Mouse (Mus musculus) layer of hippocampus, postnatal 14 days (tissue): ENCODE data around the gene Rspry1. TPM values are rescaled to one million over a fixed set of nuclear protein-coding genes. Genes with fewer than 3 reads are reported as not detected.

Source experiments
- DNase-seq, 2 experiments: peaks; one replicate each; pipeline ENCODE4 v3.0.0; 2021 to 2022; ENCODE audit warnings: low spot score in 2 of 2, mixed read lengths in 1 of 2
- total RNA-seq, 2 experiments: library from RNA; stranded (reverse); gene quantifications; 2 replicates each; pipeline ENCODE4 v1.2.3; 2021

Rspry1 gene
- total RNA-seq, 2 experiments from 2014 or later = 30.5 to 34.3 TPM

- DNase-seq = no peak
Observed at GRCm38 (mm10) chr8:94601034-94601606, 617 bp upstream of the Rspry1 start.

GRCm38 (mm10) chr8:94602471-94603131, 864 bp downstream of the Rspry1 start:
- DNase-seq = no peak

DNA sequence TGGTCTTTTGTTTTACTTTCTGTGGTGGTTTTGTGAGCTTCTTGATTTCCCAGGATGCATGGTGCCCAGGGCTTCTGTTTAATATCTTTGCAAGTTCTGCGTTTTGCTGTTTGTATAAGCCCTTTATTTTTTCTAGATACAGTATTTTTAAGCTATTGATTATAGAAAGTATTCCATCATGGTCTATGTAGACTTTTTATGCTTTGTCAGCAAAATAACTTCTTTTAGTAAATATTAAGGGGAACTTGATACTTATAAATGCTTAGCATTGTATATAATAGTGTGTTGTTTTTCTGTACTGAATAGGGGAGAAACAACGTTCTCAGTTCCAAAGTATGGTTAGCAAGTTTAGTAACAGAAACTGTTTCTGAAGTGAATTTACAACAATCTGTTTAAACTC, 2.3 kb downstream of the Rspry1 start:
- no peak for DNase-seq

GRCm38 (mm10) chr8:94607064-94607463, 5.3 kb downstream of the Rspry1 start:
- DNase-seq = no peak

DNA sequence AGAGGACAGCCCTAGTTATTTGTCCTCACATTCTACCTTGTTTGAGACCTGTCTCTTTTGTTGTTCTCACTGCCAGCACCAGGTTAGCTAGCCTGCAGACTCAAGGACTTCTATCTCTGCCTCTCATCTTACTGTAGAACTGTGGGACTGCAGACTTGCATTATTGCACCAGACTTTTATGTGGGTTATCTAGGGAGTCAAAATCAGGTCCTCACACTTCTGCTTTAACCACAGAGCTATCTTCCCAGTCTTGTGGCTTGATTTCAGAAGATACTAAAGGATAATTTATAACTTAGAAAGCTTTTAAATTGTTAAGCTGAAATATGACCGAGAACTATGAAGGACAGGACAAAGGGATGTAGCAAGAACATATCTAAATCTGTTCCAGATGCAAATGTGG, 23.1 kb downstream of the Rspry1 start:
- DNase-seq = no peak

DNA sequence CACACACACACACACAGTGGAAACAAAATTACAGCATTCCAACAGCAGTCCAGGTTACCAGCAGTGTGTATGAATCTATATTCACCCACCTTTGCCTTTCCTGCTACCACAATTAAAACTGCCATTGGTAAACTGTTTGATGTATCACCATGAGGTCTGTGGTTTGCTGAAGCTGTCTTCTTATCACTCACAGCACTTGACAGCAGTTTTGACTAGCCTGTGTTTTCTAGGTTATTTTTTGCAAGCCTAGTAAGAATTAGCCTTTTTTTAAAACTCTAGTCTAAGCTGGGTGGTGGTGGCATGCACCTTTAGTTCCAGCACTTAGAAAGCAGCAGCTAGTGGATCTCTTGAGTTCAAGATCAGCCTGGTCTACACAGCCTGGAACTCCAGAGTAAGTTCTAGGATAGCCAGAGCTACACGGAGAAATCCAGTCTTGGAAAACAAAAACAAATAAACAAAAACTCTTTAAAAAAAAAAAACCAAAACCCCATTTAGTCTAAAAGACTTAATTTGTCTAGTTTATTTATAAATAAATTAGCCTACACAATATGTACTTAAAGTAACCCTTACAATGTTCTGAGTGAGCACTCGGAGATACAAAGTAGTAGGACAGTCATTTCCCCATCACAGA, 31.9 kb downstream of the Rspry1 start:
- DNase-seq = no peak

DNA sequence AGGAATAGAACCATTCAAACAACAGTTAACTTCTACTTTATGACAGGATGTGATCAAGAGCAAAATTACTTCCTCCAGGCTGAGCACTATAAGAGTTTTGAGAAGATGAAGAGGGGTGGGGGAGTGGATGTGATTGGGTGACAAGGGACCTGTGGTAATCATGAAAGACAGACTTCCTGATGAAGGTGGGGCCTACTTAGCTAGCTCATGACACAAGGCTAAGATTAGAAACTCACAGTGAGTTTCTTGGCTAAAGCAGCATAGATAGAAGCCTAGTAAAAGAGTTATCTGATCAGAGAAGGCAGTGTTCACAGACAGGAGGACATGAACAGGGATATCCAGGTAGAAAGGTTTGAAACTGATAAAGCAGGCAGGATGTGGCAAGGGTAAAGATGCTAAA, 32.5 kb downstream of the Rspry1 start:
- DNase-seq = no peak

DNA sequence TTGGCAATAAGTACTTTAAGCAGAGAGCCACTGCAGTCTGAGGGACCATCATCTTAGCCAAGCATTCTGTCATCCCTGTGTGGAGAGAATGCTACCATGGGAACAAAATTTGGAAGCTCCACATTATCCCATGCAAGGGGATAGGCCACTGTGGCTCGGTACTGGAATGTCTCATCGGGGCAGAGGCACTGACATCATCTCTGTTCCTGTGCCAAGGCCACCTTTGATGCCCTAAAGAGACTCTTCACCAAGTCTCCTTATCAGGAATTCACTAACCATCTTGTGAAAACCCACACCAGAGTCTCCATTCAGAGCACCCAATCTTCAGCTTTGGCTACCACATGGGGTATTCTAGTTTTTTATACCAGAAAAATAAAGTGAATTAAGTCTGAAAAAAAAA, 39.4 kb downstream of the Rspry1 start:
- DNase-seq = no peak

DNA sequence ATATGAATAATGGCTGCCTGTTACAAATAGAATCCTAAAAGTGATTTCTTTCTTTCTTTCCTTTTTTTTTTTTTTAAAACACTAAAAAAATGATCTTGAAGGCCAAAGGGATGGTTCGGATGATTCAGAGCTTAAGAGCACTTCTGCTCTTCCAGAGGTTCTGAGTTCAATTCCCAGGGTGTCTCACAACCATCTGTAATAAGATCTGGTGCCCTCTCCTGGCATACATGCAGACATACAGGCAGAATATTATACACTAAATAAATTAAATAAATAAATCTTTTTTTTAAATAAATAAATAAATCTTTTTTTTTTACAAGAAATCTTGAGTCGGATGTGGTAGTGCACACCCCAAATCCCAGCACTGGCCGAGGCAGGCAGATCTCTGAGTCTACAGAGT, 40.2 kb downstream of the Rspry1 start:
- DNase-seq = no peak

GRCm38 (mm10) chr8:94645202-94645601, 43.5 kb downstream of the Rspry1 start:
- no peak for DNase-seq

DNA sequence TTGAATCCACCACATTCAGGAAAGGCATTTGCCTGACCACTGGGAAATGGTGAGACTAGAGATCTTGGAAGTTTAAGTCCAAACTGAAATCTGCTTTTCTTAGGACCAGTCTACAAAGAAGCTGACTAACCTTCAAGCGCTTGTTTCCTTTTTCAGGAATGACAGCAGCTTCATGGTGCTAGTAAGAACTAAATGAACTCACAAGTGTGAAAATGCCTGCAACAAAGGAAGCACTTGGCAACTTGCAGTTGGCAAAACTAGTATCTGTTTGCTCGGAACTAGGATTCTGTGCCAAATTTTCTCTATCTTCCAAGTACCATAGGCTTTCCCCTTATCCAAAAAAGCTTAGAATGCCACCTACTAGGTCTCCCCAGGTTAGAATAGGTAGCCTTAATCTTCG, 44.4 kb downstream of the Rspry1 start:
- no peak for DNase-seq

GRCm38 (mm10) chr8:94649496-94649895, 47.8 kb downstream of the Rspry1 start:
- peak in 1 of 2 experiments; percentile 24 for DNase-seq

DNA sequence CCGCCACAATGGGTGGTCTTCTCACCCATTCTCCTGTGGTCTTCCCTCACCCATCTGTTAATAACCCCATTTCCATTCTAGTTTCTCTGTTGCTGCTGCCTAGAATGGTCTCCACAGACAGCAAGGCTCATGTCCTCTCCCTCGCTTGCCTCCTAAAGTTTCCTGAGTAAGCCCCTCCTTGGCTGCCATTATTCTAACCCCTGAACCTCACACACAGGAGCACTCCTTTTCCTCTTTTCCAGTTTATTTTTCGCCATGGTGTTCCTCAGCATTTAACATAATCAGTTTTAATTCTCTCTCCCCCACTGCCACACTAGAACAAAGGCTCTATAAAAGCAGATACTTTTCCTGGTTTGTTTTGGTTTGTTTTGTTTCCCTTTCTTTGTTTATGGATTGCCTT, 51.2 kb downstream of the Rspry1 start:
- DNase-seq = no peak

DNA sequence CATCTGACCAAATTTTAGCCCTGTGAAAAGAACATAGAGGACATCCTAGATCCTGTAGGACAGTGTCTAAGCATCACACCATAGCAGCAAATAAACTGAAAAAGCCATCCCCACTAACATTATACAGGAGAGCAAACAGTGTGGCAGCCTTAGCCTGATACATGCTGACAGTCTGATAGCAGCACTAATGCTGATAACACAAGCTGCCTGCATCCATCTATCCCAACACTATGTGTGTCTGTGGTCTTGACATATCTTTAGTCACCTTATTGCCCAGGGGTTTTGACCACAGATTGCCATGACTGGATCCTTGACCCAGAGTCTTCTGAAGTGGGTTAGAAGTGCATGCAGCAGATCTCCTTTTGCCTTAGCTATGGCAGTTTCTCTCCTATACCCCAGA, 53.3 kb downstream of the Rspry1 start:
- DNase-seq = no peak

- DNase-seq = no peak
Observed at GRCm38 (mm10) chr8:94658031-94658430, 56.3 kb downstream of the Rspry1 start.

GRCm38 (mm10) chr8:94660418-94660817, 58.7 kb downstream of the Rspry1 start:
- no peak for DNase-seq

DNA sequence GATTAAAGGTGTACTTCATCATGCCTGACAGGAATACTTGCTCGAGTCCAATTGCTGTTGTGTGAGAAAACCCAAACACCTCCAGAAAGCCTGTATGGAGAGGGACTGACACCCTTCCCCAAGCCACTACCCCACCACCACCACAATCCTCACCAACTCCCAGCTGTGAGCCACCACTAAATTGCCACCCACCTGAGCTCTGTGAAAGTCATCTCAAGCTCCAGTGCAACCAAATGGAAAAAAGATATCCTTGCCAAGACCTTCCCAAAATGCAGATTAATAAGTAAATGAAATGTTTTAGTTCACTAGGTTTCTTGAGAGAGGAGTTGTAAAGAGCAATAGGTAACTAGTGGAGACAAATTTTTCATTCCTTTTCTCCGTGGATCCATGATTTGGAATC, 63.0 kb downstream of the Rspry1 start:
- no peak for DNase-seq

DNA sequence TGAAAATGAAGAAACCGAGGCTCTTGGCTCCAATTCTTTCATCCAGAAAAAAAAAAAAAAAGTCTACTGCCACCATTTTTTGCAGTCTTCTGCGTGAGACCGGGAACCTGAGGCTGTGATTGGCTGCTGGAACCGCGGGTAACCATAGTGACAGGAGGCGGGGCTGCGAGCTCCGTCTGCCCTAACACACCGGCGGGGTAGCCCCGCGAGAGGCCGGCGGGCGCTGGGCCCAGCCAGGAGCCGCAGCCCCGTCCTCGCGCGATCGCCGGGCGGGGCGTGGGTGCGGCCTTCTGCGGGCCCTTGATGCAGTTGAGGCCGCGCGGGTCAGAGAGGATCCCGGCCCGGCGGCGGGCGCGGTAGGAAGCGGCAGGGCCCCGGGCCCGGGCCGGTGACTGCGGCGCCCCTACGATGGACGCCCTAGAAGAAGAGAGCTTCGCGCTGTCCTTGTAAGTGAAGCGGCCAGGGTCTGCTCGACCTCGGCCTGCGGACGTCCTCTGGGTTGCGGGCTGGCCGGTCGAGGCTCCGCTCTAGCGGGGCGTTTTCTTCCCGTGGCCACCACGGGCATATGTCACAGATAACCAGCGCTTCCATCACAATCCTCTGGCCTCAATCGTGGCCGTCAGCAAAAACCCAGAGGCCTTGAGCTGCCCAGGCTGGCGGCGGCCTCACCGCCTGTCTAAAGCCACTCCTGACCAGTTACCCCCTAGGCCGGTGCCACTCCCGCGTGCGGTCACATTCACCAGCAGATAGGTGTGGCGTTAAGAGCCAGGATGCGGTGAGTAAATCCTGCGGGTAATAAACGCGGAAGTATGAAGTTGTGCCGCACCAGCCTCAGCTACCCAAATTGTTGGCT, 64.9 kb downstream of the Rspry1 start, which contains the start of gene Arl2bp:
Gene Arl2bp, plus strand, starts transcription at position 145 of the 853 bp plus-strand sequence.
- DNase-seq = peak; percentile 90 to 95

GRCm38 (mm10) chr8:94674384-94674783, 72.6 kb downstream of the Rspry1 start:
- no peak for DNase-seq

GRCm38 (mm10) chr8:94675923-94676322, 74.2 kb downstream of the Rspry1 start:
- DNase-seq = no peak

DNA sequence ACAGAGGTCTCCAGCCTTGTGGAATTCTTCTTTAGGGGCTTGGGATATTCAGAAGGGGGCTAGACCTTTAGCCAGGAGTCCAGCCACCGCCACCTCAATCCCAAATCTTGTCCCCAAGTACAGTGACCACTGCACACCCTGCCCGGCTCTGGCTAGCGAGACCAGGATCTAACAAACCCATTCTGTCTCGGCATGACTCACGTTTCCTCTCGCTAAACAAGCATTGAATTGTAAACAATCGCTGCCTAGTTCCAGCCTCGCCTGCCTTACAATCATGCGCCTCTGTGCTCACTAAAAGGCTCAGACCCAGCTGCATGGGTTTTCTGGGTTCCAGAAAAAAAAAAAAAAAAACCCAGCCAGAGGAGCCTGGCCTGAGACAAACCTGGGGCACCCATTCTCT, 76.8 kb downstream of the Rspry1 start:
- DNase-seq = peak in 1 of 2 experiments; percentile 45

- DNase-seq = no peak
Observed at GRCm38 (mm10) chr8:94680414-94680813, 78.7 kb downstream of the Rspry1 start.
